Mouse (Mus musculus) MEL (cell line): ENCODE data around the gene Polr1e.

Experiments
- CTCF ChIP-seq, 3 experiments: IDR thresholded peaks in 2 of 3; conservative IDR thresholded peaks in 1 of 3; 2 replicates each; pipeline ENCODE4 v1.5.1; 2011 to 2012; ENCODE audit warnings: low read length in 3 of 3, low read depth in 2 of 3, mild to moderate bottlenecking in 2 of 3, improper control_type of control experiment in 1 of 3, inconsistent platforms in 1 of 3, mixed read lengths in 1 of 3, moderate library complexity in 1 of 3; ENCODE audit not compliant: control insufficient read depth in 1 of 3, insufficient read depth in 1 of 3, poor library complexity in 1 of 3, severe bottlenecking in 1 of 3
- E2F4 ChIP-seq: IDR thresholded peaks from 2 replicates; pipeline ENCODE4 v1.6.1; 2011; ENCODE audit warnings: low read depth, low read length, improper control_type of control experiment, borderline replicate concordance
- ELF1 ChIP-seq: IDR thresholded peaks from 2 replicates; pipeline ENCODE4 v1.6.1; 2014; ENCODE audit warnings: low read depth, mild to moderate bottlenecking, inconsistent platforms, low read length, improper control_type of control experiment, moderate library complexity
- EP300 ChIP-seq, 2 experiments: IDR thresholded peaks; 2 replicates each; pipeline ENCODE4 v1.6.1; 2011; ENCODE audit warnings: improper control_type of control experiment in 2 of 2, low read length in 2 of 2, low read depth in 1 of 2, mild to moderate bottlenecking in 1 of 2
- GATA1 ChIP-seq: IDR thresholded peaks from 2 replicates; pipeline ENCODE4 v1.6.1; 2011; ENCODE audit warnings: low read depth, low read length, improper control_type of control experiment
- HCFC1 ChIP-seq: IDR thresholded peaks from 2 replicates; pipeline ENCODE4 v1.6.1; 2012; ENCODE audit warnings: low read depth, mild to moderate bottlenecking, inconsistent platforms, low read length, improper control_type of control experiment, moderate library complexity
- MEF2A ChIP-seq: IDR thresholded peaks from 2 replicates; pipeline ENCODE4 v1.6.1; 2014; ENCODE audit warnings: low read depth, mild to moderate bottlenecking, inconsistent platforms, low read length, improper control_type of control experiment; ENCODE audit not compliant: poor library complexity, insufficient replicate concordance, severe bottlenecking; ENCODE audit errors: extremely low read depth
- POLR2A ChIP-seq, 2 experiments: IDR thresholded peaks; 2 replicates each; pipeline ENCODE4 v1.6.1; 2011 to 2012; ENCODE audit warnings: low read length in 2 of 2, mild to moderate bottlenecking in 2 of 2, control low read depth in 1 of 2, improper control_type of control experiment in 1 of 2, low read depth in 1 of 2, moderate library complexity in 1 of 2; ENCODE audit not compliant: control insufficient read depth in 1 of 2, insufficient read depth in 1 of 2, poor library complexity in 1 of 2
- SMC3 ChIP-seq: IDR thresholded peaks from 2 replicates; pipeline ENCODE4 v1.6.1; 2011; ENCODE audit warnings: low read depth, low read length, improper control_type of control experiment
- ZC3H11A ChIP-seq: IDR thresholded peaks from 2 replicates; pipeline ENCODE4 v1.6.1; 2012; ENCODE audit warnings: low read depth, mild to moderate bottlenecking, inconsistent platforms, low read length, improper control_type of control experiment
- ZMIZ1 ChIP-seq: IDR thresholded peaks from 2 replicates; pipeline ENCODE4 v1.6.1; 2012; ENCODE audit warnings: low read depth, mild to moderate bottlenecking, inconsistent platforms, low read length, improper control_type of control experiment, moderate library complexity
- ZNF384 ChIP-seq: IDR thresholded peaks from 2 replicates; pipeline ENCODE4 v1.6.1; 2012; ENCODE audit warnings: low read depth, mild to moderate bottlenecking, inconsistent platforms, low read length, improper control_type of control experiment

- TF ChIP-seq CTCF (IDR thresholded peaks at IDR 0.05 in 2 of 3, conservative IDR thresholded peaks at IDR 0.05 in 1 of 3; ENCODE audit: control insufficient read depth in 1 of 3, insufficient read depth in 1 of 3, low read depth in 2 of 3, low read length in 3 of 3, poor library complexity in 1 of 3, severe bottlenecking in 1 of 3) (no peak), EP300 (IDR thresholded peaks at IDR 0.05; ENCODE audit: low read depth in 1 of 2, low read length in 2 of 2) (no peak), POLR2A (IDR thresholded peaks at IDR 0.05; ENCODE audit: control insufficient read depth in 1 of 2, insufficient read depth in 1 of 2, low read depth in 1 of 2, low read length in 2 of 2, poor library complexity in 1 of 2) (no peak), ZNF384 (no peak), HCFC1 (no peak), ZMIZ1 (no peak), ELF1 (no peak), SMC3 (no peak), GATA1 (no peak), MEF2A (no peak), E2F4 (no peak), ZC3H11A (no peak)
Observed at GRCm38 (mm10) chr4:45040795-45041194, 22.4 kb downstream of the Polr1e start.
